Mouse (Mus musculus) lung, adult 2 months (tissue): Measurements from ENCODE around the gene Ier3.

Experiments used
- CTCF ChIP-seq: fragments of 200-500 bp; IDR thresholded peaks from 2 replicates; pipeline ENCODE4 v1.5.1; 2011; ENCODE audit warnings: mild to moderate bottlenecking, low read length, control low read depth; ENCODE audit not compliant: insufficient read depth
- POLR2A ChIP-seq: fragments of 200-500 bp; IDR thresholded peaks from 2 replicates; pipeline ENCODE4 v1.6.1; 2011; ENCODE audit warnings: low read depth, mild to moderate bottlenecking, control low read depth, low read length, borderline replicate concordance; ENCODE audit errors: extremely low read depth

GRCm38 (mm10) chr17:35813653-35814052 lies 7.8 kb upstream of the Ier3 start:
- TF ChIP-seq POLR2A = no peak
- TF ChIP-seq CTCF = no peak
